Mouse (Mus musculus): Measurements from ENCODE around the gene Eif3f.

Eif3f gene

GRCm38 (mm10) chr7:108968201-108968600 lies 34.0 kb downstream of the Eif3f start:
- no peak for DNase-seq

GRCm38 (mm10) chr7:108972273-108972672 lies 38.1 kb downstream of the Eif3f start:
- peak; percentile 88 to 93 for DNase-seq

- DNase-seq, result no peak
These were observed 51.9 kb downstream of the Eif3f start for GRCm38 (mm10) chr7:108985934-108986708.

DNA sequence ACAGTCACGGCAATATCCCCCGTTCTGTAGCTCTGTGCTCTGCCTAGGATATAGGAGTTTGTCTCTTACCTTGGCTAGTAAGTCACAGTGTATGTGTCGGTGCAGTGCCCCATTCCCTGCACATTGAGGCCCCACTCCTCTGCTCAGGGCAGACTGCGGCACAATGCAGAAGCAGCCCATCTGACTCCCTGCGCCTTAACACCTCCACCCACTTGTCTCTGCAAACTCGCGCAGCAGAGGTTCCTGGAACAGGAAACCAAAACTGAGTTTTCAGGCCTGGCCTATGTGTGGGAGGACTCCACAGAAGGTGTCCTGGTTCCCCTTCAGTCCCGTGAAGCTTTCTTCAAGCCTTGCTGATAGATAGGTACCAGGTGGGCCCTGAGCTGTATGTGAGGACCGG lies 57.0 kb downstream of the Eif3f start:
- no peak for DNase-seq

Measured in cerebellum, postnatal 10 days (tissue).